Mouse (Mus musculus) midbrain, embryonic 15.5 days (tissue): ENCODE results near the gene Zfp85. TPM values are rescaled to one million over a fixed set of nuclear protein-coding genes. Genes with fewer than 3 reads are reported as not detected.
"Not testable (repeated sequence)": the region's sequence is repeated elsewhere in the genome, so short reads cannot be mapped to it uniquely, and the experiment has no call there.

Experiments
- ATAC-seq: fragments of 200-750 bp; cut with Nextera tagmentation; replicated peaks from 2 replicates; pipeline ENCODE4 v1.8.0; 2017; ENCODE audit warnings: moderate TSS enrichment
- H3K27ac ChIP-seq: fragments of 300-500 bp; sonication (generic); 2 replicates; pipeline ENCODE4 v1.5.1; 2015; ENCODE audit warnings: mild to moderate bottlenecking, inconsistent platforms
- H3K27me3 ChIP-seq: fragments of 300-500 bp; sonication (generic); replicated peaks from 2 replicates; pipeline ENCODE4 v1.6.1; 2015; ENCODE audit warnings: inconsistent platforms
- H3K36me3 ChIP-seq: fragments of 300-500 bp; sonication (generic); replicated peaks from 2 replicates; pipeline ENCODE4 v1.6.1; 2015; ENCODE audit warnings: inconsistent platforms
- H3K4me1 ChIP-seq: fragments of 300-500 bp; sonication (generic); 2 replicates; pipeline ENCODE4 v1.6.1; 2015; ENCODE audit warnings: inconsistent platforms
- H3K4me2 ChIP-seq: fragments of 300-500 bp; sonication (generic); 2 replicates; pipeline ENCODE4 v1.6.1; 2015; ENCODE audit warnings: inconsistent platforms, mild to moderate bottlenecking, moderate library complexity
- H3K4me3 ChIP-seq: fragments of 300-500 bp; sonication (generic); 2 replicates; pipeline ENCODE4 v1.5.1; 2015; ENCODE audit warnings: mild to moderate bottlenecking, inconsistent platforms
- H3K9ac ChIP-seq: fragments of 300-500 bp; sonication (generic); 2 replicates; pipeline ENCODE4 v1.6.1; 2015; ENCODE audit warnings: mild to moderate bottlenecking, inconsistent platforms
- H3K9me3 ChIP-seq: fragments of 300-500 bp; sonication (generic); 2 replicates; pipeline ENCODE4 v1.6.1; 2016; ENCODE audit warnings: inconsistent platforms
- WGBS: fragments of 180-500 bp; shearing (Covaris S2); methylation state at CpG from one replicate; pipeline ENCODE4 v1.1.7; 2015; ENCODE audit warnings: mixed read lengths; 5-methylcytosine and 5-hydroxymethylcytosine counted together
- polyA plus RNA-seq: library from polyadenylated mRNA; unstranded; fragments of >200 nt; fragmentation: Nextera tagmentation; extraction: Ambion mirVana; gene quantifications from 2 replicates; pipeline ENCODE4 v1.2.1, GENCODE M21; 2015

Zfp85 gene
- polyA plus RNA-seq: 8.6 and 9.7 TPM in 2 replicates

- H3K36me3 ChIP-seq: peaks cover 5% of the 10 kb centered on the region; the same call in 1 of the 2 replicates
- ATAC-seq: peak; percentile 98
- H3K27me3 ChIP-seq: no peaks in the 10 kb centered on the region
- H3K4me2 ChIP-seq: peak within 1 kb of the TSS; percentile 51
- peak within 1 kb of the TSS; percentile 69 for H3K4me3 ChIP-seq
- WGBS: 6% methylated on average over 24 of the region's 24 CpGs
- peaks cover 11% of the 10 kb centered on the region for H3K4me1 ChIP-seq
- peak within 1 kb of the TSS; percentile 58 for H3K9ac ChIP-seq
- no peaks in the 10 kb centered on the region for H3K9me3 ChIP-seq
- H3K27ac ChIP-seq: peak within 1 kb of the TSS; percentile 69
Measured at GRCm38 (mm10) chr13:67754333-67755306, at the start of gene Zfp85. TSS of gene Zfp85 (minus strand) at chr13:67755228.

- not testable (repeated sequence) for H3K9ac ChIP-seq, H3K4me3 ChIP-seq, H3K36me3 ChIP-seq, H3K4me1 ChIP-seq, H3K9me3 ChIP-seq, H3K27ac ChIP-seq, H3K27me3 ChIP-seq, H3K4me2 ChIP-seq, ATAC-seq
- 80% methylated on average over 3 of the region's 3 CpGs for WGBS
Measured at GRCm38 (mm10) chr13:67799151-67799550, 44.1 kb upstream of the Zfp85 start.

GRCm38 (mm10) chr13:67798618-67799017 lies 43.6 kb upstream of the Zfp85 start:
- 58% methylated on average over 3 of the region's 3 CpGs for WGBS
- H3K27ac ChIP-seq: no peak overlapping the region

GRCm38 (mm10) chr13:67791921-67792455 lies 37.0 kb upstream of the Zfp85 start:
- Histone ChIP-seq H3K4me1 (no peaks in the 10 kb centered on the region), H3K4me3 (no peak overlapping the region), H3K27ac (no peak overlapping the region), H3K27me3 (no peaks in the 10 kb centered on the region), H3K9ac (no peak overlapping the region), H3K36me3 (no peaks in the 10 kb centered on the region), H3K4me2 (no peak overlapping the region), H3K9me3 (no peaks in the 10 kb centered on the region; the same call in 1 of the 2 replicates)
- ATAC-seq: no peak
- 94% methylated on average over 10 of the region's 10 CpGs for WGBS

More at GRCm38 (mm10) chr13:67798618-67799017, 43.6 kb upstream of the Zfp85 start:
- ATAC-seq: no peak
- Histone ChIP-seq H3K9me3 (no peaks in the 10 kb centered on the region), H3K4me3 (no peak overlapping the region), H3K36me3 (no peaks in the 10 kb centered on the region), H3K27me3 (no peaks in the 10 kb centered on the region), H3K4me2 (no peak overlapping the region), H3K4me1 (no peaks in the 10 kb centered on the region), H3K9ac (no peak overlapping the region)

GRCm38 (mm10) chr13:67779265-67780221 lies 24.5 kb upstream of the Zfp85 start, which contains the start of gene Zfp493:
TSS of gene Zfp493 (plus strand) at chr13:67779693.
- peak within 1 kb of the TSS; percentile 62 for H3K4me3 ChIP-seq
- H3K27me3 ChIP-seq: no peaks in the 10 kb centered on the region
- peak within 1 kb of the TSS; percentile 76 for H3K4me2 ChIP-seq
- H3K9me3 ChIP-seq: no peaks in the 10 kb centered on the region
- peak; percentile 98 for ATAC-seq
- WGBS: 8% methylated on average over 26 of the region's 26 CpGs
- H3K36me3 ChIP-seq: no peaks in the 10 kb centered on the region
- peaks cover 6% of the 10 kb centered on the region for H3K4me1 ChIP-seq
- peak within 1 kb of the TSS; percentile 43 for H3K27ac ChIP-seq
- peak within 1 kb of the TSS; percentile 64 for H3K9ac ChIP-seq

GRCm38 (mm10) chr13:67763031-67763768 lies 8.2 kb upstream of the Zfp85 start:
- 83% methylated on average over 2 of the region's 2 CpGs for WGBS
- no peaks in the 10 kb centered on the region for H3K4me1 ChIP-seq

GRCm38 (mm10) chr13:67759966-67760365 lies 4.9 kb upstream of the Zfp85 start:
- WGBS: 86% methylated on average over 1 of the region's 1 CpGs
- peaks cover 4% of the 10 kb centered on the region; the same call in 1 of the 2 replicates for H3K4me1 ChIP-seq

More at GRCm38 (mm10) chr13:67763031-67763768, 8.2 kb upstream of the Zfp85 start:
- no peak overlapping the region for H3K4me2 ChIP-seq
- no peaks in the 10 kb centered on the region for H3K36me3 ChIP-seq
- no peaks in the 10 kb centered on the region for H3K27me3 ChIP-seq
- no peak overlapping the region for H3K27ac ChIP-seq
- no peak for ATAC-seq
- no peak overlapping the region for H3K4me3 ChIP-seq
- H3K9me3 ChIP-seq: no peaks in the 10 kb centered on the region
- H3K9ac ChIP-seq: no peak overlapping the region

GRCm38 (mm10) chr13:67755761-67756160 lies 733 bp upstream of the Zfp85 start:
- no peak for ATAC-seq
- peak overlapping the region; percentile 51 for H3K4me2 ChIP-seq
- WGBS: 84% methylated on average over 6 of the region's 6 CpGs

More at GRCm38 (mm10) chr13:67759966-67760365, 4.9 kb upstream of the Zfp85 start:
- Histone ChIP-seq H3K36me3 (no peaks in the 10 kb centered on the region), H3K27ac (no peak overlapping the region), H3K9ac (no peak overlapping the region), H3K4me3 (no peak overlapping the region), H3K27me3 (no peaks in the 10 kb centered on the region), H3K9me3 (no peaks in the 10 kb centered on the region), H3K4me2 (no peak overlapping the region)
- no peak for ATAC-seq

GRCm38 (mm10) chr13:67743896-67744295 lies 11.1 kb downstream of the Zfp85 start:
- no peaks in the 10 kb centered on the region for H3K4me1 ChIP-seq
- H3K36me3 ChIP-seq: peaks cover 15% of the 10 kb centered on the region
- H3K4me2 ChIP-seq: no peak overlapping the region
- no peak overlapping the region for H3K4me3 ChIP-seq
- H3K27ac ChIP-seq: no peak overlapping the region
- 91% methylated on average over 9 of the region's 9 CpGs for WGBS
- H3K9ac ChIP-seq: no peak overlapping the region
- no peaks in the 10 kb centered on the region for H3K27me3 ChIP-seq
- no peak for ATAC-seq
- H3K9me3 ChIP-seq: peaks cover 6% of the 10 kb centered on the region; the same call in 1 of the 2 replicates

More at GRCm38 (mm10) chr13:67755761-67756160, 733 bp upstream of the Zfp85 start:
- H3K9me3 ChIP-seq: no peaks in the 10 kb centered on the region
- H3K4me1 ChIP-seq: peaks cover 11% of the 10 kb centered on the region
- H3K36me3 ChIP-seq: peaks cover 5% of the 10 kb centered on the region; the same call in 1 of the 2 replicates
- H3K9ac ChIP-seq: no peak overlapping the region
- no peak overlapping the region for H3K27ac ChIP-seq
- H3K27me3 ChIP-seq: no peaks in the 10 kb centered on the region
- H3K4me3 ChIP-seq: no peak overlapping the region

- WGBS: 94% methylated on average over 3 of the region's 3 CpGs
Measured at GRCm38 (mm10) chr13:67742941-67743340, 12.1 kb downstream of the Zfp85 start.

GRCm38 (mm10) chr13:67734391-67734790 lies 20.6 kb downstream of the Zfp85 start:
- not testable (repeated sequence) for H3K27me3 ChIP-seq, H3K4me3 ChIP-seq, ATAC-seq, H3K4me2 ChIP-seq, H3K36me3 ChIP-seq, H3K27ac ChIP-seq, H3K4me1 ChIP-seq, H3K9me3 ChIP-seq, H3K9ac ChIP-seq
- 93% methylated on average over 9 of the region's 9 CpGs for WGBS

More at GRCm38 (mm10) chr13:67742941-67743340, 12.1 kb downstream of the Zfp85 start:
- Histone ChIP-seq H3K27me3 (no peaks in the 10 kb centered on the region), H3K27ac (no peak overlapping the region), H3K4me3 (no peak overlapping the region), H3K9me3 (no peaks in the 10 kb centered on the region), H3K4me1 (no peaks in the 10 kb centered on the region), H3K36me3 (peaks cover 6% of the 10 kb centered on the region), H3K4me2 (no peak overlapping the region), H3K9ac (no peak overlapping the region)
- ATAC-seq: no peak
